Mouse (Mus musculus) ovary, postnatal 36 days (tissue): ENCODE results near the gene Slc18a2.

ENCODE experiments used
- DNase-seq: peaks from one replicate; pipeline ENCODE4 v3.0.0; 2022; ENCODE audit warnings: low spot score, mixed read lengths

Slc18a2 gene

GRCm38 (mm10) chr19:59276354-59276753, 15.7 kb downstream of the Slc18a2 start:
- DNase-seq, result no peak

GRCm38 (mm10) chr19:59280841-59281240, 20.1 kb downstream of the Slc18a2 start:
- DNase-seq, result no peak

- DNase-seq, result no peak
These were observed 21.3 kb downstream of the Slc18a2 start for GRCm38 (mm10) chr19:59282001-59282400.

GRCm38 (mm10) chr19:59289042-59289441, 28.3 kb downstream of the Slc18a2 start:
- DNase-seq, result no peak

GRCm38 (mm10) chr19:59289811-59290210, 29.1 kb downstream of the Slc18a2 start:
- DNase-seq, result no peak

DNA sequence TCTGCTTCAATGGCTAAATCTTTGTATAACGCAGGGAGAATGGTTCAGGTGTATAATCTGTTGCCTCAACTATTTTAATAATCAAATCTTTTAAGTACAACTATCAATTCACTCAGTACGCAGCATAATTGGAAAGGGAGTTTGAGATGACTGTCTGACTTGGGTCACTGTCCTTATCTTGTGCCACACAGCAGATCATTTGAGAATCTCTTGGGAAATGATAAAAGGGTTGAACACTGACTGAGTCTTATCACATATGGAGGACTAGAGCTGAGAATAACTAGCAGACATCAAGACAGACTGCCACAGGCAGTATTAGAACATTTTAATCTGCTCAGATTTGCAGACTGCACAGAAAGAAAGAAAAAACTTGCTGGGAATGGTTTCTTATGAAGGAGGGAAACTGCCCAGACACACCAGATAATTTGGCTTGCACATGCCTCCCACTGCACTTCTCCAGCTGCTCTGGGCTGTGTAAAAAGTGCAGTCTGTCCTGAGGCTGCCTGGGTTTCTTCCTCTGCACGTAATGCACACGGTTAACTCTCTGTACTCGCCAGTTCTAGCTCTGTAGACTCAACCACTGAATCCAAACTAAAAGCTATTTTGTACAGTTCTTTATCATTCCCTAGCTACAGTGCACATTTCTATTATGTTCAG, 31.6 kb downstream of the Slc18a2 start:
- no peak for DNase-seq

GRCm38 (mm10) chr19:59315308-59315707, 54.6 kb downstream of the Slc18a2 start:
- DNase-seq, result no peak

DNA sequence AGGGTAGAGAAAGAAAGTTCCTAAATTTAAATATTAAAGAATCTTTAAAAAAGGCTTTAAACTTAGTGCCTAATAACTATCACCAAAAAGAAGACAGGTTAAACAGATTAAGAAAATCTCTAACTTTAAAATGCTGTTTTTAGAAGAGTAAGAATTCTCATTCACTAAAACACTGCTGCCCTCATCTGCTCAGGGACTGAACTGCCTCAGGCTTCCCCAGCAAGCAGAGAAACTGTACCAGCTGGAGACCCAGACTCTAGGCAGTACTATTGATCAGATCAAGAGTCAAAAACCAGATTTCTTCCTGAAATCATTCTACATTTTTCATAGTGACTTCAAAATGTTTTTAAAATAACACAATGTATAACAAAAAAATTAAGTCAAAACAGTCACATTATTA, 55.9 kb downstream of the Slc18a2 start:
- no peak for DNase-seq

DNA sequence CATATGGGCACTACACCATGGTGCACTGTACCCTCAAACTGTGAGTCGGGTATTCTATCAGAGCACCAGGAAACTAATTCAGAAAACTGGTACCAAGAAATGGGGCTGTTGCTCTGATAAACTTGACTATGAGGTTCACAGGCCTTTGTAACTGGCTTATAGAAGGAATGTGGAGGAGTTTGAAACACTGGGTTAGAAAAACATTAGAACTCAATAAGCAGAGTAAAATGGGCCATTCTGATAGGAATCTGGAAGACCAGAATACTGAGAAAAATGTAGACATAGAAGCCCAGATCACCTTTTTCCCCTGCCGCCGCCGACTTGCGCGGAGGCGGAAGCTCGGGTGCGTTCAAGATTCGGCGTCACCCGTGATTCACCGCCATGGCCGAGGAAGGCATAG, 61.3 kb downstream of the Slc18a2 start, which contains the start of gene Rps12-ps3:
Rps12-ps3 (plus strand) TSS at position 301 of the 400 bp plus-strand sequence.
- DNase-seq, result no peak

DNA sequence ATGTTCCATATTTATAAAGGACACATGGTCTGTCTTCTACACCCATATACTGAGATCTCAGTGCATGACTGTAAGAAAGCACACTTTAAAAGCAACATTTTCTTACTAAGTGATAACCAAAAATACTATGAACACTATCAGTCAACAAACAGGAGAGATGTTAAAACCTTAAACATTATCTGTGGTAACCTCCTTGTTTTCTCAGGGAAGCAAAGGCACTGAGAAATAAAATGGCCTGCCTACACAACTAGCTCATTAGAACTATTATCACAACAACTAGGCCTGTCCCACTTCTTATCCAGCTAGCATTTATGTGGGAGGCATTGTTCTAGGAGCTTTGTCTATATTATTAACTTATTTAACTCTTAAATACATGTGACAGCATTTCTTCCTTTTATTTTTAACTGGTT, 70.1 kb downstream of the Slc18a2 start:
- DNase-seq, result no peak

- DNase-seq, result no peak
These were observed 76.0 kb downstream of the Slc18a2 start for GRCm38 (mm10) chr19:59336655-59337054.

GRCm38 (mm10) chr19:59337872-59338681, 77.4 kb downstream of the Slc18a2 start:
- DNase-seq, result no peak

- no peak for DNase-seq
These were observed 79.2 kb downstream of the Slc18a2 start for GRCm38 (mm10) chr19:59339908-59340307.

DNA sequence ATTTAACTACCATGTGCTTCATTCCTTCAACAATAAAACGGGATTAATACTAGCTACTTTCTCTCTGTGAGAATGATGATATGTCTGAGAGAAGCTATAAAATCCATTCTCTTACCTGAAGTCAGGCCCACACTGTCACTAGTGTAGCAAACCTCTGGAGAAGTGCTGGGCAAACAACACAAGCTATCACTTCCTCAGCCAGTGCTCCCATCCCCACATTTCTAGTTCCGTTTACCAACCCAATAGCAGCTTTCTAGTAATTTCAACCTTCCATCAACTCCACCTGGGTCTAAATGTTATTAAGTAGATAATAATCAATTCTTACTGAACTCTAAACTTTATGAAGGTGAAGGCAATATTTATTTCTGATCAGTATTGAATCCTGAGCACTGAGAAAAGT, 82.3 kb downstream of the Slc18a2 start:
- DNase-seq, result no peak

DNA sequence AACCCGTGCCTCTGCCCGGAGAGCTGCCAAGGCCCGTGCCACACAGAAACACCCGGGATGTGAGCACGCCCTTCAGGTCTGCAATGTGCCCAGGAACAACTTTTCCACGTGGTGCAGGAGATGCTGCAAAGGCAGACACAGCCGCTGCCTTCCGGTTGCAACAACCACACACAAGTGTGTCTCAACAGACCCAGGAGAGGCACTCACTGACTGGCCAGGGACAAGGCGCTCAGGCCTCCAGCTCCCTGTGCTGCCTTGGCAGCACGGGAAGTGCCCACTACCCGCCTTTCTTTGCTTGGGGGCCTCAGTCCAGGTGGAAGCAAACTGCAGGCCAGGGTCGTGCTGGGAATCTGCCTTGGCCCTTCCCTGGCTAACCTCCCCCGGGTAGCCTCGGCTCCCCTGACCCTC, 83.6 kb downstream of the Slc18a2 start:
- peak; percentile 22 for DNase-seq

DNA sequence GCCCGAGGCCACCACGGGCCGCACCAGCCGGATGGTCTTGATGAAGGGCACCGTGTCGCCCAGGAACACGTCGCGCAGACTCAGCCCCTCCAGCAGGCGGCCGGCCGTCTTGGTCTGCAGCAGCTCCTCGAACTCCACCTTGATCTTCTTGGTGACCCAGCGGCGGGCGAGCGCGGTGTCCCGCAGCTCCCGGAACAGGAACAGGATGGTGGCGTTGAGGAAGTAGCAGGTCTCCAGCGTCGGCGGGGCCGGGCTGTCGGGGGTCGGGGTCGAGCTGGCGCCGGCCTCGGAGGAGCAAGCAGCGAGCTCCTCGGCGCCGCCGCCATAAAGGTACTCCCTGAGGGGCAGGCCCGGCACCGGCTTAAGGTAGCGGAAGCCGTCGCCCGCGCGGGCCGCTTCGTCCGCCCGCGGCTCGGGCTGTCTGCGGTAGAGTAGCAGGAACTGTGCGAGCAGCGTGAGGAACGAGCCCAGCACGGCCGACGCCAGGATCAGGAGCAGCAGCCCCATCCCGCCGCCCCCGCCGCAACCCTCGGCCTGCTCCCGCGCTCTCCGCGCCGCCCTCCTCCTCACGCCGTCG, 84.5 kb downstream of the Slc18a2 start:
- DNase-seq, result peak; percentile 60
